Mouse (Mus musculus): ENCODE results near the gene Atp10b. TPM values are rescaled to one million over a fixed set of nuclear protein-coding genes. Genes with fewer than 3 reads are reported as not detected.
"Not testable (repeated sequence)": the region's sequence is repeated elsewhere in the genome, so short reads cannot be mapped to it uniquely, and the experiment has no call there.

Gene Atp10b
- total and polyA plus RNA-seq, 3 experiments = 0.10 TPM; not detected in 2

DNA sequence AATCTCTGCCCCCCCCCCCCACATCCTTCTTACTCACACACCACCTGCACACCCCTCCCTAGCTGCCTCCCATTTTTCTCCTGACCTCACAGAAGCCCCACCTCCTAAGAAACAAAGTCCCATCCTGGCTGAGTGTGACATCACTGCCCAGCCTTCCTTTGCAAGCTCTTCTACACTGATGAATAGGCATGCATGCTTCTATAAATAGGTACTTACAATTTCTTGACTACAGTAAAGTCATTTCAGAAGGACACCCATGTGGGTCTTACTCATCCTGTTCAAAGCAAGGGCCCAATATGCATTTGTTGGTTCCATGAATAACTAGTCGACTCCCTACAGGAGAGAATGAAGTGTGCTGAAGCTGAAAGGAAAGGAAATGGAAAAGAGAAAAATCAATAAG lies 5.5 kb upstream of the Atp10b start:
- Histone ChIP-seq H3K27ac (no peak overlapping the region), H3K27me3 (ENCODE audit: control insufficient read depth, insufficient read depth, low read length) (no peaks in the 10 kb centered on the region), H3K4me3 (no peak overlapping the region), H3K36me3 (ENCODE audit: control insufficient read depth, insufficient read depth, low read length) (no peaks in the 10 kb centered on the region), H3K4me1 (ENCODE audit: control insufficient read depth, insufficient read depth, low read length) (no peaks in the 10 kb centered on the region), H3K9ac (ENCODE audit: low read depth, low read length) (no peak overlapping the region), H3K79me2 (replicated peaks; ENCODE audit: control insufficient read depth, insufficient read depth, low read length) (no peaks in the 10 kb centered on the region)
- intact Hi-C loops (cut with DNase I) = no loop called here
- WGBS = 86% methylated on average over 1 of the region's 1 CpGs
- TF ChIP-seq EP300 (IDR thresholded peaks at IDR 0.05; ENCODE audit: insufficient read depth, low read depth, low read length) (no peak), CTCF (IDR thresholded peaks at IDR 0.05) (no peak), POLR2A (IDR thresholded peaks at IDR 0.05; ENCODE audit: insufficient read depth, low read depth, low read length) (no peak)
- no peak for DNase-seq

DNA sequence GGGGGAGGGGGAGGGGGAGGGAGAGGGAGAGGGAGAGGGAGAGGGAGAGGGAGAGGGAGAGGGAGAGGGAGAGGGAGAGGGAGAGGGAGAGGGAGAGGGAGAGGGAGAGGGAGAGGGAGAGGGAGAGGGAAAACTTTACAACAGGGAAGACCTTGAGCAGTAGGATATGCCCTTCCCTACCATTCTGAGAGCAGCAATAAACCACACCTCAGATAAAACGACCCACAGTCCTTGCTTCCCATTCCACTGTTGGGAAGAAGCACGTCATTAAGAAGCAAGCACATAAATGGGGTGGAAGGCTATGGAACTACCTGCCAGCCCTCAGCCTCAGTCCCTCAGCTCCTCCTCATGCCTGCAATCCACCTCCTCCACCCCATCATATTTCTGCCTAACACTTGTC lies 4.8 kb upstream of the Atp10b start:
- H3K79me2 ChIP-seq (replicated peaks; ENCODE audit: control insufficient read depth, insufficient read depth, low read length); H3K36me3 ChIP-seq (ENCODE audit: control insufficient read depth, insufficient read depth, low read length); intact Hi-C loops (cut with DNase I); H3K27me3 ChIP-seq (ENCODE audit: control insufficient read depth, insufficient read depth, low read length); DNase-seq; H3K4me3 ChIP-seq; H3K9ac ChIP-seq (ENCODE audit: low read depth, low read length); H3K27ac ChIP-seq; H3K4me1 ChIP-seq (ENCODE audit: control insufficient read depth, insufficient read depth, low read length): not testable (repeated sequence)
- 46% methylated on average over 2 of the region's 2 CpGs for whole genome bisulfite sequencing

DNA sequence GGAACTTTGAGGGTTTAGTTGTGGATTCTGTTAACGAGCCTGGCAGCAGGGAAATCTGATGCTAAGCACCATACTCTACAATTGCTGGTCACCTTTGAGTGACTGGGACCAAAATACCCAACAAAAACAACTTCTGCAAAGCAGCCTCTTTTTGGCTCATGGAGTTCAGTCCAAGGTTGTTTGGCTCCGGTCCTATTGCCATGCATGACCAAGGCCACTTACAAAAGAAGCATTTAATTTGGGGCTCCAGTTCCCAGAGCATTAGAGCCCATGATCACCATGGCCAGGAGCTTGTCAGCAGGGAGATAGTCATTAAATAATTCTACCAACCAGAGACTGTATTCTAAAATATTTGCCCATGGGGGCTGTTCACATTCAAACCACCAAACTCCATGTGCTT lies 2.3 kb upstream of the Atp10b start:
- no peaks in the 10 kb centered on the region for H3K27me3 ChIP-seq (ENCODE audit: control insufficient read depth, insufficient read depth, low read length)
- H3K9ac ChIP-seq (ENCODE audit: low read depth, low read length) = no peak overlapping the region
- H3K4me3 ChIP-seq = no peak overlapping the region
- H3K4me1 ChIP-seq (ENCODE audit: control insufficient read depth, insufficient read depth, low read length) = no peaks in the 10 kb centered on the region
- TF ChIP-seq POLR2A (IDR thresholded peaks at IDR 0.05; ENCODE audit: insufficient read depth, low read depth, low read length) (no peak), CTCF (IDR thresholded peaks at IDR 0.05) (no peak), EP300 (IDR thresholded peaks at IDR 0.05; ENCODE audit: insufficient read depth, low read depth, low read length) (no peak)
- WGBS = 39% methylated on average over 2 of the region's 2 CpGs
- no peak overlapping the region for H3K27ac ChIP-seq
- intact Hi-C loops (cut with DNase I) = no loop called here
- no peaks in the 10 kb centered on the region for H3K79me2 ChIP-seq (replicated peaks; ENCODE audit: control insufficient read depth, insufficient read depth, low read length)
- DNase-seq = no peak
- H3K36me3 ChIP-seq (ENCODE audit: control insufficient read depth, insufficient read depth, low read length) = no peaks in the 10 kb centered on the region

DNA sequence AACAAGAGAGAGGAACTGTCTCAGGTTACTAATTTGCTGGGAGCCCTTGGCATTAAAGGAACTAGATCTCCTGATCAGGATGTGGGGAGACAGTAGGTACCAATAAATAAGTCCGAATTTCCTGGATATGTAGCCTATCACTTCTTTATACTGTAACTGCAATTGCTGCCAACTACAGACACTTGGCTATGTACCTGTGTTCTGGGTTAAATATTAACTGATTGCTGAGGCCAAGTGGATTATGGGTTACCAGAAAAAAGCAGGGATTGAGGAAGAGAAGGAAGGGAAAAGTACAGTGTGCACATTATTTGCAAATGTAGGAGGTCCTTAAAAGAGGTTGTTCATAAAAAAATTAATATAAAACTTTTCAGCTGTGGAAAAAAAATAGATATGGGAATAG lies 1.3 kb upstream of the Atp10b start:
- no peaks in the 10 kb centered on the region for H3K36me3 ChIP-seq (ENCODE audit: control insufficient read depth, insufficient read depth, low read length)
- H3K4me3 ChIP-seq = no peak overlapping the region
- TF ChIP-seq POLR2A (IDR thresholded peaks at IDR 0.05; ENCODE audit: insufficient read depth, low read depth, low read length) (no peak), CTCF (IDR thresholded peaks at IDR 0.05) (no peak), EP300 (IDR thresholded peaks at IDR 0.05; ENCODE audit: insufficient read depth, low read depth, low read length) (no peak)
- no peak overlapping the region for H3K9ac ChIP-seq (ENCODE audit: low read depth, low read length)
- no peaks in the 10 kb centered on the region for H3K79me2 ChIP-seq (replicated peaks; ENCODE audit: control insufficient read depth, insufficient read depth, low read length)
- WGBS = 74% methylated on average over 1 of the region's 1 CpGs
- no peaks in the 10 kb centered on the region for H3K27me3 ChIP-seq (ENCODE audit: control insufficient read depth, insufficient read depth, low read length)
- H3K27ac ChIP-seq = no peak overlapping the region
- intact Hi-C loops (cut with DNase I) = no loop called here
- DNase-seq = no peak
- H3K4me1 ChIP-seq (ENCODE audit: control insufficient read depth, insufficient read depth, low read length) = no peaks in the 10 kb centered on the region

DNA sequence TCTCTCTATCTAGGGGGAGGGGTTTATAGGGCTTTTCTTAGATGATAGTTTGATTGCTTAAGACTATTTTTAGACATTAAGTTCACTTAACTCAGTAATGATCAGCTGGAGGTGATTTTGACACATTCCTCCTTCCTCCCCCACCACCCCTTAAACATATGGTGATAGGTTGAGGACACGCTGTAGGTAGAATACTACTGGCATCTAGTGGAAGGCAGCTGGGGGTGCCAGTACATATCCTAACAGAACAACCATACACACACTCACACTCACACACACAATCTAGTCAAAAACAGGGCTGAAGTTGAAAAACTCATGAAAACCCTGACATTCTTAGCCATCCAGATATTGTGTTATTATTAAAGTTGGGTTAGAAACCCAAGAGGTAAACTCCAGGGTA lies 5.3 kb downstream of the Atp10b start:
- Histone ChIP-seq H3K4me3 (no peak overlapping the region), H3K36me3 (ENCODE audit: control insufficient read depth, insufficient read depth, low read length) (no peaks in the 10 kb centered on the region), H3K4me1 (ENCODE audit: control insufficient read depth, insufficient read depth, low read length) (no peaks in the 10 kb centered on the region), H3K79me2 (replicated peaks; ENCODE audit: control insufficient read depth, insufficient read depth, low read length) (no peaks in the 10 kb centered on the region), H3K27ac (no peak overlapping the region), H3K27me3 (ENCODE audit: control insufficient read depth, insufficient read depth, low read length) (no peaks in the 10 kb centered on the region), H3K9ac (ENCODE audit: low read depth, low read length) (no peak overlapping the region)
- intact Hi-C loops (cut with DNase I) = no loop called here
- DNase-seq = no peak
- no peak for TF ChIP-seq POLR2A (IDR thresholded peaks at IDR 0.05; ENCODE audit: insufficient read depth, low read depth, low read length)
- no peak for TF ChIP-seq EP300 (IDR thresholded peaks at IDR 0.05; ENCODE audit: insufficient read depth, low read depth, low read length)
- no peak for TF ChIP-seq CTCF (IDR thresholded peaks at IDR 0.05)
- 76% methylated on average over 1 of the region's 1 CpGs for WGBS

DNA sequence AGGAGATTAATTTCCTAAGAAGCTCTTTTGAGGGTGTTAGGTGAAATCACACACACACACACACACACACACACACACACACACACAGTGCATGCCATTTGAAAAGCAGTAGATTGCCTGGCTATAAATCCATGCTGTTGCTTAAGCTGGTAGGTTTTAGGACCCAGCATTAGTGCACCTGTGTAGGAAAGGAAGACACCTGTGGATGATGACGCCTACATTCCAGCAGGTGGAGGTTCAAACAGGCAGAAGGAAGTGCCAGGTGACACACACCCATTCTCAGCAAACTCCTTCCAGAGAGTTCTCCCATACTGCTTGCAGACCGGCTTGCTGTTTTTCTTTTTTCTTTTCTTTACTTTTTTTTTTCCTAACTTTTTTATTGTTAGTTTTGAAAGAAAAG lies 5.7 kb downstream of the Atp10b start:
- no peaks in the 10 kb centered on the region for H3K27me3 ChIP-seq (ENCODE audit: control insufficient read depth, insufficient read depth, low read length)
- no peaks in the 10 kb centered on the region for H3K36me3 ChIP-seq (ENCODE audit: control insufficient read depth, insufficient read depth, low read length)
- intact Hi-C loops (cut with DNase I) = no loop called here
- H3K4me3 ChIP-seq = no peak overlapping the region
- no peak overlapping the region for H3K27ac ChIP-seq
- TF ChIP-seq EP300 (IDR thresholded peaks at IDR 0.05; ENCODE audit: insufficient read depth, low read depth, low read length) = no peak
- TF ChIP-seq POLR2A (IDR thresholded peaks at IDR 0.05; ENCODE audit: insufficient read depth, low read depth, low read length) = no peak
- TF ChIP-seq CTCF (IDR thresholded peaks at IDR 0.05) = no peak
- no peak for DNase-seq
- H3K9ac ChIP-seq (ENCODE audit: low read depth, low read length) = no peak overlapping the region
- no peaks in the 10 kb centered on the region for H3K4me1 ChIP-seq (ENCODE audit: control insufficient read depth, insufficient read depth, low read length)
- no peaks in the 10 kb centered on the region for H3K79me2 ChIP-seq (replicated peaks; ENCODE audit: control insufficient read depth, insufficient read depth, low read length)
- WGBS = 76% methylated on average over 2 of the region's 2 CpGs
